Mouse (Mus musculus): ENCODE results near the gene Zfp512b.

Zfp512b gene

GRCm38 (mm10) chr2:181589011-181589731 is 3.4 kb downstream of the Zfp512b start:
- DNase-seq = no peak

- DNase-seq = no peak
Measured at GRCm38 (mm10) chr2:181588229-181588780, 4.3 kb downstream of the Zfp512b start.

- no peak for DNase-seq
Measured at GRCm38 (mm10) chr2:181587796-181588195, 4.8 kb downstream of the Zfp512b start.

- no peak for DNase-seq
Measured at GRCm38 (mm10) chr2:181586124-181586523, 6.5 kb downstream of the Zfp512b start.

- no peak for DNase-seq
Measured at GRCm38 (mm10) chr2:181585506-181585905, 7.1 kb downstream of the Zfp512b start.

GRCm38 (mm10) chr2:181584411-181584942 is 8.1 kb downstream of the Zfp512b start, which contains the start of gene Uckl1:
Uckl1 (minus strand) TSS chr2:181584892.
- DNase-seq = no peak

- no peak for DNase-seq
Measured at GRCm38 (mm10) chr2:181583460-181584257, 8.9 kb downstream of the Zfp512b start.

- DNase-seq = no peak
Measured at GRCm38 (mm10) chr2:181582939-181583338, 9.7 kb downstream of the Zfp512b start.

- no peak for DNase-seq
Measured at GRCm38 (mm10) chr2:181582358-181582757, 10.2 kb downstream of the Zfp512b start.

GRCm38 (mm10) chr2:181581402-181582120 is 11.0 kb downstream of the Zfp512b start:
- DNase-seq = peak; percentile 90

- DNase-seq = peak; percentile 91
Measured at GRCm38 (mm10) chr2:181581016-181581401, 11.6 kb downstream of the Zfp512b start.

- no peak for DNase-seq
Measured at GRCm38 (mm10) chr2:181580131-181580772, 12.4 kb downstream of the Zfp512b start.

GRCm38 (mm10) chr2:181579681-181580080 is 12.9 kb downstream of the Zfp512b start:
- DNase-seq = no peak

- DNase-seq = no peak
Measured at GRCm38 (mm10) chr2:181578790-181579618, 13.6 kb downstream of the Zfp512b start.

GRCm38 (mm10) chr2:181577981-181578581 is 14.5 kb downstream of the Zfp512b start:
- no peak for DNase-seq

GRCm38 (mm10) chr2:181577126-181577525 is 15.5 kb downstream of the Zfp512b start:
- DNase-seq = no peak

- DNase-seq = no peak
Measured at GRCm38 (mm10) chr2:181576613-181577012, 16.0 kb downstream of the Zfp512b start.

GRCm38 (mm10) chr2:181574921-181575545 is 17.6 kb downstream of the Zfp512b start:
- DNase-seq = no peak

GRCm38 (mm10) chr2:181573961-181574360 is 18.6 kb downstream of the Zfp512b start:
- no peak for DNase-seq

Data from embryo, embryonic 11 days (tissue).